Mouse (Mus musculus) cerebellum, postnatal 4 days (tissue): ENCODE results near the gene Fcgr1.
A peak's percentile ranks its signal among the peaks of the same experiment; 100 is the strongest.
"Not testable (repeated sequence)": the region's sequence is repeated elsewhere in the genome, so short reads cannot be mapped to it uniquely, and the experiment has no call there.

Experiments used
- DNase-seq, 2 experiments: peaks; one replicate each; pipeline ENCODE4 v3.0.0; 2022; ENCODE audit warnings: low spot score in 2 of 2, mixed read lengths in 1 of 2

Gene Fcgr1

GRCm38 (mm10) chr3:96327131-96327530 is 33.4 kb upstream of the Fcgr1 start:
- no peak for DNase-seq

- not testable (repeated sequence) for DNase-seq
Observed at GRCm38 (mm10) chr3:96323806-96324205, 30.0 kb upstream of the Fcgr1 start.

GRCm38 (mm10) chr3:96322609-96323008 is 28.8 kb upstream of the Fcgr1 start:
- DNase-seq: no peak

- DNase-seq: no peak
Observed at GRCm38 (mm10) chr3:96321891-96322290, 28.1 kb upstream of the Fcgr1 start.

GRCm38 (mm10) chr3:96320003-96320402 is 26.2 kb upstream of the Fcgr1 start:
- DNase-seq: not testable (repeated sequence)

GRCm38 (mm10) chr3:96312341-96313098 is 18.8 kb upstream of the Fcgr1 start:
- no peak for DNase-seq

GRCm38 (mm10) chr3:96309441-96309840 is 15.7 kb upstream of the Fcgr1 start:
- no peak for DNase-seq

GRCm38 (mm10) chr3:96306506-96306905 is 12.7 kb upstream of the Fcgr1 start:
- DNase-seq: no peak

- no peak for DNase-seq
Observed at GRCm38 (mm10) chr3:96302076-96302475, 8.3 kb upstream of the Fcgr1 start.

- no peak for DNase-seq
Observed at GRCm38 (mm10) chr3:96300706-96301529, 7.1 kb upstream of the Fcgr1 start.

GRCm38 (mm10) chr3:96299562-96299961 is 5.8 kb upstream of the Fcgr1 start:
- no peak for DNase-seq

GRCm38 (mm10) chr3:96298360-96298759 is 4.6 kb upstream of the Fcgr1 start:
- no peak for DNase-seq

- no peak for DNase-seq
Observed at GRCm38 (mm10) chr3:96293368-96293767, 401 bp downstream of the Fcgr1 start.

- DNase-seq: no peak
Observed at GRCm38 (mm10) chr3:96292641-96293040, 1.1 kb downstream of the Fcgr1 start.

GRCm38 (mm10) chr3:96290727-96291126 is 3.0 kb downstream of the Fcgr1 start:
- DNase-seq: not testable (repeated sequence)

- DNase-seq: no peak
Observed at GRCm38 (mm10) chr3:96289201-96289600, 4.6 kb downstream of the Fcgr1 start.

- DNase-seq: not testable (repeated sequence)
Observed at GRCm38 (mm10) chr3:96287334-96287733, 6.4 kb downstream of the Fcgr1 start.

GRCm38 (mm10) chr3:96284457-96284856 is 9.3 kb downstream of the Fcgr1 start:
- DNase-seq: no peak

GRCm38 (mm10) chr3:96280660-96281059 is 13.1 kb downstream of the Fcgr1 start:
- no peak for DNase-seq

- peak; percentile 94 to 95 for DNase-seq
Observed at GRCm38 (mm10) chr3:96277800-96278624, 15.8 kb downstream of the Fcgr1 start.

- peak in 1 of 2 experiments; percentile 37 for DNase-seq
Observed at GRCm38 (mm10) chr3:96277428-96277799, 16.4 kb downstream of the Fcgr1 start.
